Mouse (Mus musculus) intestine, postnatal 0 days (tissue): ENCODE results near the gene Spink2. TPM values are rescaled to one million over a fixed set of nuclear protein-coding genes. Genes with fewer than 3 reads are reported as not detected.

Experiments
- ATAC-seq: fragments of 200-750 bp; cut with Nextera tagmentation; 2 replicates; pipeline ENCODE4 v1.8.0; 2017; ENCODE audit warnings: mild to moderate bottlenecking, moderate TSS enrichment, moderate library complexity
- H3K27ac ChIP-seq: fragments of 300-500 bp; sonication (generic); 2 replicates; pipeline ENCODE4 v1.5.1; 2014; ENCODE audit warnings: mild to moderate bottlenecking, low read depth, low read length, moderate library complexity
- H3K27me3 ChIP-seq: fragments of 300-500 bp; sonication (generic); replicated peaks from 2 replicates; pipeline ENCODE4 v1.6.1; 2014; ENCODE audit warnings: low read length, mixed read lengths; ENCODE audit not compliant: control insufficient read depth, insufficient read depth
- H3K36me3 ChIP-seq: fragments of 300-500 bp; sonication (generic); 2 replicates; pipeline ENCODE4 v1.6.1; 2014; ENCODE audit warnings: mild to moderate bottlenecking, moderate library complexity; ENCODE audit not compliant: control insufficient read depth, insufficient read depth
- H3K4me1 ChIP-seq: fragments of 300-500 bp; sonication (generic); replicated peaks from 2 replicates; pipeline ENCODE4 v1.6.1; 2014; ENCODE audit warnings: antibody characterized with exemption, low read length, mixed read lengths; ENCODE audit not compliant: control insufficient read depth, insufficient read depth
- H3K4me2 ChIP-seq: fragments of 300-500 bp; sonication (generic); replicated peaks from 2 replicates; pipeline ENCODE4 v1.6.1; 2014; ENCODE audit warnings: low read depth, mild to moderate bottlenecking, moderate library complexity
- H3K4me3 ChIP-seq: fragments of 300-500 bp; sonication (generic); 2 replicates; pipeline ENCODE4 v1.5.1; 2014; ENCODE audit warnings: low read depth, low read length
- H3K9ac ChIP-seq: fragments of 300-500 bp; sonication (generic); 2 replicates; pipeline ENCODE4 v1.6.1; 2014; ENCODE audit warnings: mild to moderate bottlenecking, low read depth, low read length
- H3K9me3 ChIP-seq: fragments of 300-500 bp; sonication (generic); 2 replicates; pipeline ENCODE4 v1.6.1; 2016; ENCODE audit warnings: mixed run types; ENCODE audit not compliant: control insufficient read depth
- CTCF ChIP-seq: sonication (generic); IDR thresholded peaks from 2 replicates; pipeline ENCODE4 v1.5.1; 2016; ENCODE audit warnings: low read depth, mild to moderate bottlenecking, control low read depth, antibody characterized with exemption, moderate library complexity
- WGBS: fragments of 180-500 bp; shearing (Covaris S2); extraction: QIAGEN DNeasy Blood & Tissue Kit; methylation state at CpG from one replicate; pipeline ENCODE4 v1.1.7; 2014; 5-methylcytosine and 5-hydroxymethylcytosine counted together
- polyA plus RNA-seq: library from polyadenylated mRNA; unstranded; fragments of >200 nt; fragmentation: Nextera tagmentation; extraction: Ambion mirVana; gene quantifications from 2 replicates; pipeline ENCODE4 v1.2.1, GENCODE M21; 2015

Gene Spink2
- polyA plus RNA-seq, 1 experiment from 2014 or later: 1.4 TPM

DNA sequence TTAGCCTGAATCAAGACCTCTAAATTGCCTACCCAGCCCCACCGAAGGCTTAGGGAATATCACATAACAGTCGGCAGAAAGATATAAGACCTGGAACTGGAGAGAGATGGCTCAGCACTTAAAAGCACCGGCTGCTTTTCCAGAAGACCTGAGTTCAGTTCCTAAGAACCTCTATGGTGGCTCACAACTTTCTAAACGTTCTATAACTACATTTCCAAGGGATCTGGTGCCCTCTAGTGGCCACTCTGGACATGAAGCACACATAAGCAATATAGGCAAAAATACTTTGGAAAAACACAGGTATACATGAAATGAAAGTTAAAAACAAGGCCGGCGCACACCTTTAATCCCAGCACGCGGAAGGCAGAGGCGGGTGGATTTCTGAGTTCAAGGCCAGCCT, 5.9 kb upstream of the Spink2 start:
- peak; percentile 87 for TF ChIP-seq CTCF
- Histone ChIP-seq H3K27me3 (no peaks in the 10 kb centered on the region), H3K27ac (no peak overlapping the region), H3K4me3 (0 out of 2 replicates have a peak overlapping the region, but pooled peaks have one; percentile 16), H3K4me2 (peak overlapping the region; percentile 52), H3K9ac (no peak overlapping the region), H3K36me3 (no peaks in the 10 kb centered on the region), H3K4me1 (no peaks in the 10 kb centered on the region), H3K9me3 (0 out of 2 replicates have a peak, but pooled peaks cover 2% of the 10 kb centered on the region)
- 9% methylated on average over 9 of the region's 9 CpGs for WGBS
- ATAC-seq: 0 out of 2 replicates have a peak, but pooled peaks have one; percentile 43

DNA sequence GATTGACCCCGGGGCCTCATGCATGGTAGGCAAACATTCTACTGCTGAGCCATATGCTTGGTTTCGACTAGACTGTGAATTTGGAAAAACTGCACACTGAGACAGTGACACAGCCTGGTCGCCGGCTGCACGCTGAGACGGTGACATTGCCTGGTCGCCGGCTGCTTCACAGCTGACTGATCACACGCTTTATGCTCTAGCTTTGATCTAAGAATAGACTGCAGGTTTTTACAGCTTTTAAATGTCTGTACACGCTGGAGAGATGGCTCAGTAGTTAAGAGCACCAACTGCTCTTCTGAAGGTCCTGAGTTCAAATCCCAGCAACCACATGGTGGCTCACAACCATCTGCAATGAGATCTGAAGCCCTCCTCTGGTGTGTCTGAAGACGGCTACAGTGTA, 5.1 kb downstream of the Spink2 start:
- Histone ChIP-seq H3K4me3 (no peak overlapping the region), H3K27ac (no peak overlapping the region), H3K9ac (no peak overlapping the region), H3K27me3 (no peaks in the 10 kb centered on the region), H3K9me3 (no peaks in the 10 kb centered on the region), H3K4me2 (no peak overlapping the region), H3K4me1 (no peaks in the 10 kb centered on the region), H3K36me3 (no peaks in the 10 kb centered on the region)
- WGBS: 77% methylated on average over 11 of the region's 11 CpGs
- no peak for TF ChIP-seq CTCF
- no peak for ATAC-seq

DNA sequence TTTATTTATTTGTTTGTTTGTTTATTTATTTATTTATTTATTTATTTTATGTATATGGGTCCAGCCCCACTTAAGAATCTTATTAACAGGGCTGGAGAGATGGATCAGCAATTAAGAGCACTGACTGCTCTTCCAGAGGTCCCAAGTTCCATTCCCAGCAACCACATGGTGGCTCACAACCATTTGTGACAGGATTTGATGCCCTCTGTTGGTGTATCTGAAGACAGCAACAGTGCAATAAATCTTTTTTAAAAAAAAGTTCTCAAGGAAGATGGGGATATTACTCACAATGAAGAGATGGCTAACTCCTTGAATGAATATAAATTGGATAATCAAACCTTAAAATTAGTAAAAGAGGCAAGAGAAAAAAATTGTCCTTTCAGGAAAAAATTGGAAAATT, 9.0 kb downstream of the Spink2 start:
- ATAC-seq: no peak
- Histone ChIP-seq H3K27ac (no peak overlapping the region), H3K4me1 (no peaks in the 10 kb centered on the region), H3K4me3 (no peak overlapping the region), H3K9ac (no peak overlapping the region), H3K27me3 (no peaks in the 10 kb centered on the region), H3K36me3 (no peaks in the 10 kb centered on the region), H3K4me2 (no peak overlapping the region), H3K9me3 (no peaks in the 10 kb centered on the region)
- no peak for TF ChIP-seq CTCF

DNA sequence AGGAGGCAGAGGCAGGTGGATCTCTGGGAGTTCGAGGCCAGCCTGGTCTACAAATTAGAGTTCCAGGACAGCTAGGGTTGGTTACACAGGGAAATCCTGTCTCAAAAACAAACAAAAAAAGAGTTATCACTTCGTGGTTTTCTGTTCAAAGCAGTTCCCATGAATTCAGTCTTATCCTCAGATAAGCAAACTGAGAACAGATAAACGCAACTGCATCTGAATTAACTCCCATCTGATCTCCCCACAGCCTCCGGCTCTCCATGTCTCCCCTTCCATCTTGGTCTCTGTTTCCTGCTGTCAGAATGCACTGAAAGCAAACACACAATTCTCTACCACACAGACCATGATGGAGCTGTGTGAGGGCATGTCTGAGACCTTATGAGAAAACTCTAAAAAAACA, 10.6 kb downstream of the Spink2 start:
- Histone ChIP-seq H3K4me3 (no peak overlapping the region), H3K9ac (no peak overlapping the region), H3K27me3 (no peaks in the 10 kb centered on the region), H3K27ac (no peak overlapping the region), H3K4me1 (no peaks in the 10 kb centered on the region), H3K4me2 (no peak overlapping the region), H3K9me3 (no peaks in the 10 kb centered on the region), H3K36me3 (no peaks in the 10 kb centered on the region)
- 57% methylated on average over 4 of the region's 4 CpGs for WGBS
- TF ChIP-seq CTCF: no peak
- no peak for ATAC-seq

DNA sequence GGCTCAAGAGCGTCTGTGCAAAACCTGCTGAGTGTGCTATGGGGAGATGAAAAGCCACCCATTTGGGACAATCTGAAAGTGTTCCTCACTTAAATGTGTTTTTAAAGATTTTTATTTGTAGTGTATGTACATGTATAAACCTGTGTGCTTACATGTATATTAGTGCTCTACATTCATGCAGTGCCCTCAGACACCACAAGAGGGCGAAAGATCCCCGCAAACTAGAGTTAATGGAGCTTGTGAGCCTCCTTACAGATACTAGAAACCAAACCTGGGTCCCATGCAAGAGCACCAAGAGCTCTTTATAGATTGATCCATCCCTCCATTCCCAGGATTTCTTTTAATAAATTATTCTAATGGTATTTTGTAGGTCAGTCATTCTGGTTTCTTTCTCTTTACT, 17.3 kb downstream of the Spink2 start:
- Histone ChIP-seq H3K36me3 (no peaks in the 10 kb centered on the region), H3K4me3 (no peak overlapping the region), H3K27me3 (no peaks in the 10 kb centered on the region), H3K9me3 (no peaks in the 10 kb centered on the region), H3K4me1 (no peaks in the 10 kb centered on the region), H3K27ac (no peak overlapping the region), H3K9ac (no peak overlapping the region), H3K4me2 (no peak overlapping the region)
- ATAC-seq: no peak
- peak; percentile 72 for TF ChIP-seq CTCF
- WGBS: 44% methylated on average over 3 of the region's 3 CpGs

DNA sequence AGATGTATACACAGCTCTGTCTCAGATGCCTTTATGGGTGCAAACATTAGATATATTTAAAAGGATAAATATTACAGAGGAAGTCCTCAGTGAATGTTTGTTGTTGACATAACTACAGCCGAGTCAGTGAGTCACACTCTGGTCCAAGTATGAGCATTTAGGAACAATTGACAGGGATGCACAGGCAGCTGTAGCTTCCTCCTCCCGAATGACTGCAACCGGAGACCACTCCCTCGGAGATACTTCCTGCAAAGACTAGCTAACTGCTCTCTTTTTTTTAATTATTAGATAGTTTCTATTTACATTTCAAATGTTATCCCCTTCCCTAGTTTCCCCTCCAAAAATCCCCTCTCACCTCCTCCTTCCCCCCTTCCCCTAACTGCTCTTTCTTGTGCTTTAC, 18.0 kb downstream of the Spink2 start:
- Histone ChIP-seq H3K4me1 (no peaks in the 10 kb centered on the region), H3K4me2 (no peak overlapping the region), H3K27ac (no peak overlapping the region), H3K27me3 (no peaks in the 10 kb centered on the region), H3K9me3 (no peaks in the 10 kb centered on the region), H3K36me3 (no peaks in the 10 kb centered on the region), H3K9ac (no peak overlapping the region), H3K4me3 (no peak overlapping the region)
- TF ChIP-seq CTCF: no peak
- WGBS: 48% methylated on average over 4 of the region's 4 CpGs
- ATAC-seq: no peak

DNA sequence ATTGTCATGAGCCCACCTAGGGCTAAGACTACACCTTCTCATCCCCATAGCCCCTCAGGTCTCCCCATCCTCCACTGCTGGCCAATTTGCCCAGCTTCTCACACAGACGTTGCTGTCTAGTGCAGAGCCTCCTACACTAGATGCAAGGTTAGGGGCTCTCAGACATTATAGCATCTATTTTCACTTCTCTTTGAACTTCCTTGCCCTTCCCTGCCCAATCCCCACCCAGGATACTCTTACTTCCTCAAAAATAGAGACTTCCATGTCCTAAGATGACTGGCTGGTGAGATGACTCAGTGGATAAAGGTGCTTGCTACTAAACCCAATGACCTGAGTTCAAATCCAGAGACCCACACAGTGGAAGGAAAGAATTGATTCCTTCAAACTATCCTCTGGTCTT, 19.6 kb downstream of the Spink2 start:
- no peak overlapping the region for H3K27ac ChIP-seq
- ATAC-seq: no peak
- no peak overlapping the region for H3K4me3 ChIP-seq
- H3K9ac ChIP-seq: no peak overlapping the region
- no peaks in the 10 kb centered on the region for H3K9me3 ChIP-seq
- no peak for TF ChIP-seq CTCF
- H3K4me2 ChIP-seq: no peak overlapping the region
- no peaks in the 10 kb centered on the region for H3K4me1 ChIP-seq
- no peaks in the 10 kb centered on the region for H3K27me3 ChIP-seq
- no peaks in the 10 kb centered on the region for H3K36me3 ChIP-seq
- WGBS: 77% methylated on average over 1 of the region's 1 CpGs
